Mouse (Mus musculus) right cerebral cortex, adult 2 months (tissue): ENCODE data around the gene Chn1.

Source experiments
- DNase-seq, 2 experiments: peaks; one replicate each; pipeline ENCODE4 v3.0.0; 2021 to 2022; ENCODE audit warnings: low spot score in 2 of 2

The Chn1 gene

DNA sequence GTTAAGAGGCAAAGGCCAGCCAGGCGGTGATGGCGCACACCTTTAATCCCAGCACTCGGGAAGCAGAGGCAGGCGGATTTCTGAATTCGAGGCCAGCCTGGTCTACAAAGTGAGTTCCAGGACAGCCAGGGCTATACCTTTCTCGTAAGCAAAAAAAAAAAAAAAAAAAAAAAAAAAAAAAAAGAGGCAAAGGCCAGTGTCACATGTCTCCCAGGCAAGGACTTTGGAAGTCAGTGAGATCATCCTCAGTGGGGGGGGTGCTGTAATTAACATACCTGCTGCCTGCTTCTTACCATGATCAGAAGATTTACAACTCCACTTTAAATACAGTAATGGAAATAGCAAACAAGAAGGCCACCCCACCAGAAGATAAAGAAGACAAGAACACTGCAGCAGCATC is 137.5 kb downstream of the Chn1 start:
- DNase-seq = no peak

DNA sequence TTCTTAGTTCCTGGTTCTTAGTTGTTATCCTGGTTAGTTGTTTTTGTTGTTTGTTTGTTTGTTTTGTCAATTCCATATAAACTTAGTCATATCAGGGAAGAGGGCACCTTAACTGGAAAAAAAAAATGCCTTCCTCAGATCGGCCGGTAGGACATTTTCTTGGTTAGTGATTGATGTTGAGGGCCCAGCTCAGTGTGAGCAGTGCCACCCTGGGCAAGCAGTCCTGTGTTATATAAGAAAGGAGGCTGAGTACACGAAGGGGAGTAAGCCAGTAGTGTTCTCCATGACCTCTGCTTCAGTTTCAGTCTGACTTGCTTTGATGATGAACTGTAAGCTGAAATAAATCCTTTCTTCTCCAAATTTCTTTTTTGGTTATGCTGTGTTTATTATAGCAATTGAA is 138.8 kb downstream of the Chn1 start:
- DNase-seq = no peak

DNA sequence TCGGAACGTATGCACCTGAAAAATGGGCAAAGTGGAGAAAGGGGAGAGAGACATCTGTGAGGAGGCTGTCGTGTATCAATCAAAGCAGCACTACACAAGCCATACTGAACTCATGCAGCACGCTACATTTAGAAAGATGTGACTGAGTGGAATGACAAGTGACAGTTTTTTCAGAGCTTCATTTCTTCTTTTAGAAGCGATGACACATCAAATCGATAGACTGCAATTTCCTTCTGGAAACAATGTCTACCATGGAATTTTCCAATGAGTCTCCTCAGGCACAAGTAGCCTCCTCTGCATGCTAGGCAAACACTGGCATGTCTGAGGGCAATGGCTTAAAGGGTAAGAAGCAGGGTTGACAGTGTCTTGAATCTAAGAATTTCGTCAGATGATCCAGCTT is 143.3 kb downstream of the Chn1 start:
- no peak for DNase-seq

DNA sequence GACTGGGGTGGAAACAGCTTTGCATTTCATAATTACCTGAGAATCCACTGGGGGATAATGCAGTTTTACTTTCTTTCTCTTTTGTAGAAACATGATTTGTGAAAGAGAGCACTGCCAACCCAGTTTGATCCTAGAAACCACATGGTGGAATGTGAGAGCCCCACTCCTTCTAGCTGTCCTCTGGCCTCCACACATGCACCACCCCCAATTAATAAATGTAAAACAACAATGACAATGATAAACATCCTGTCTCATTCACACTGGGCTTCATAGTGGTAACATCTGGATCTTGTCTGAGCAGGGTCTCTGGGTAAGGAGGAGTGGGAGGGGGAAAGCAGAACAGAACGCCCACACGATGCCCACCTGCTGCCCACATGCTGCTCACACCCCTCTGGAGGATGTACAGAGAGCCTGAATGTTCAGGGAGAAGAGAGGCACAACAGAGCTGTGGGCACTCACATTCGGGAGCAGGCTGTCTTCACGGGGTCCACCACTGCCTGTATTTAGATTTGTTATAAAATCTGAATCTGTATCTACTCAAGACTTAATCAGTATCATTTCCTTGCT is 156.6 kb downstream of the Chn1 start:
- DNase-seq = peak in 1 of 2 experiments; percentile 1

DNA sequence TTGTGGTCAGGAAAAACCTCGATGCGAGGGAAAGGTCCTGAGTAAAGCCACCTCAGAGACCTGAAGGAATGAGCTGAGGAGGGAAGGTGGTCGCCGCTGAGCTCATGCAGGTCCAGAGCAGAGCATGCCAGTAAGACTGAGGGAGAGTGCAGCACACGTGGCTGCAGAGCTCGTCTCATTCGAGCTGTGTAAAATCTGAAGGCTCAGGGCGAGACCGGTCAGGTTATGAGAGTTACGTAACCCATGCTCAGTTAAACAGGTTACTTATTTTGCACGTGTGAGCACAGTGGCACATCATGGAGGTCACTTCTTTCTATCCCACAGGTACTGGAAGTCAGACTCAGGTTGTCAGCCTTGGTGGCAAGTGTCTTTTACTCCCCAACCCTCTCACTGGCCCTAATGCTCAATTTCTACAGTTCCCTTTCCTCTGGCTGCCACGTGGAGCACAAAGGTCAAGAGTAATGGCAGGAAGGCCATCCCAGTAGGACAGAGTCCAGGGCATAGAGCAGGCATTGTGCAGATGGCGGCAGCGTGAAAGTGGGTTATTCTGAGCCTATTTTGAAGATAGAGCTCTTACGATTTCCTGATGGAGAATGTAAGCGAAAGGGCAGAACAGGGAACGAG is 158.6 kb downstream of the Chn1 start:
- no peak for DNase-seq

DNA sequence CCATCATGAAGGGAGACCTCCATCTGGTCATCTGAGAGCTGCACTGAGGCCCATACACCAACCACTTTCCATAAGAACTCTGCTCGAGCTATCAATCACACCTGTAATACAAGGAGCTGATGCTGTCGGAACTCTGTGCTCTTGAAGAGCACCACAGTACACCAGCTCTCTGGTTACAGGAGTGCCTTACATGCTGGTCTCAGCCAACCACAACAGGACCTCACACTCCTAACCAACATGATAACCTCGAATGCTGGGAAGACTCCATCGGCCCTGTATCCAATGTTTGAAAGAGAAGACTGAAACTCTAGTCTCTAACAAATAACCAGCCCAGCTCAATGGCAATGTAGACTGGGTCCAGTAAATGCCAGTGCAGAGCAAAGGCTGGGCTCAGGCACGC is 159.7 kb downstream of the Chn1 start:
- DNase-seq = no peak

DNA sequence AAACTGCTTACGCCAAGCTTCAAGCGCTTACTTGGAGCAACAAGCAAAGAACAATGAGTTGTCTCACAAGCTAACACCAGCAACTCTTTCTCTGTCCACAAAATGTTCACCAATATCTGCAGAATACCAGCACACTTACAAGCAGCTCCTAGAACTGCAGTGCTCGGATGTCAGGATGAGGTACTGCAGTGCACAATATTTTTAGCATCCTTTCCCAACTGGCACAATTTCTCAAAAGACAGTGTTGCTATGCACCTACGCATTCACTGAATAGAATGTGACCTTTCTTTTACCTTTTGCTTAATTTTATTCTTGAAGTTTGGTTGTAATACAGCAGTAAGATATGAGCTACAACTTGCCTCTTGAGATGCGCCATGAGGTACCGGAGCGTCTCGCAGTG is 160.8 kb downstream of the Chn1 start:
- DNase-seq = no peak

DNA sequence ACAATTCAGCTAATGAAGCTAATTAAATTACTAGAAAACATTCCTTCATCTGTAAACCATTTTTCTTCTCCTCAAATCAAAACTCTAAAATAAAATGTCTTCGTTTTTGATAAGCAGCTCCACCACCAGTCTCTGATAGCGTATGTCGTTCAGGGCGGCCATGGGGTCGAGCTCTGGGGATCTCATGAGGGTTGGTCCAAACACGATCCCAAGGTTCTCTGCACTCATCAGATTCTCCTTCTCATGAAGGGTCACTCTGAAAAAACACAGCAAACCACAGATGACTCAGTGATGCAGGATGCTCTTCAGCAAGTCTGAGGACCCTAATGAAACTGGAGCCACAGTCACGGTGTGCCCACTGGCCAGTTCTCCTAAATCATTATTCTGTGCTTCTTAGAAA is 162.2 kb downstream of the Chn1 start:
- DNase-seq = no peak

DNA sequence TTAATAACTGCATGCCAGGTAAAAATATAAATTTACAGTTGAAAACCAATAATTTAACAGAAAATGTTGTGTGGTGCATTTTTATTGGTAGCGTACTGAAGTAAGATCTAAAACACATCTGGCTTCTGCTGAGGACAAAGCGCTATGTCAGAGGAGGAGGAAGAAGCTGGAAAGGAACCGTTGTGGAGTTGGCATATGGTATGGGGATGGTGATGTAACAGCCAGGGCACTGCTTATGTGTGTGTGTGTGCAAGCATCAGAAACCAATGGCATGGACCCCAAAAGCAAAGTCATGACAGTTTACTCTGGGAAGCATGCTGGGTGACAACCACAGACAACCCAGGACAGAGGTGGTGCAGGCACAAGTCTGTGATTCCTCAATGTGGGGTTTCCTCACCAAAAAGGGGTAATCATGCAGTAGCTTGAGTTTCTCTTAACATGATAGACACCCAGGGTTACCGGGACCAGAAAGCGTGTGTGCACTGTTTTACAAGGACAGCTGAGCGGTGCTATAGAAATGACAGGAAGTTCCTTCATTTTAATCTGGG is 162.7 kb downstream of the Chn1 start:
- no peak for DNase-seq

DNA sequence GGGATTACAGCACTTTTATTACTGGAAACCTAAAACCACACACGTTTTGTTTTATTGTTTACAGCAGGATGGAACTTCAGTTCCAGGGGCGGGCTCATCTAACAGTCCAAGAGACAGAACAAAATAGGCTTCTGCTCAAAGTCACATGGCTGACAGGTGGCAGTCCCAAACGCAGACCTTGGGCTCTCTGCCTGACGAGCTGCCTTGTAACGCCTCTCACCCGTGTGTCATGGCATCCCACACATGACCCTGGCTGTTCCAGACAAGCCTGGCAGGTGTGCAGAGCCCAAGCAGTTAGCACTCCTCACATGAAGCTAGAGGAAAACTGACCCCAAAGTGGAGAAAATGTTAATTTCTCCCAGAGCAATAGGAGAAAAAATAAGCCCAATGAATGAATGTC is 163.3 kb downstream of the Chn1 start:
- no peak for DNase-seq

DNA sequence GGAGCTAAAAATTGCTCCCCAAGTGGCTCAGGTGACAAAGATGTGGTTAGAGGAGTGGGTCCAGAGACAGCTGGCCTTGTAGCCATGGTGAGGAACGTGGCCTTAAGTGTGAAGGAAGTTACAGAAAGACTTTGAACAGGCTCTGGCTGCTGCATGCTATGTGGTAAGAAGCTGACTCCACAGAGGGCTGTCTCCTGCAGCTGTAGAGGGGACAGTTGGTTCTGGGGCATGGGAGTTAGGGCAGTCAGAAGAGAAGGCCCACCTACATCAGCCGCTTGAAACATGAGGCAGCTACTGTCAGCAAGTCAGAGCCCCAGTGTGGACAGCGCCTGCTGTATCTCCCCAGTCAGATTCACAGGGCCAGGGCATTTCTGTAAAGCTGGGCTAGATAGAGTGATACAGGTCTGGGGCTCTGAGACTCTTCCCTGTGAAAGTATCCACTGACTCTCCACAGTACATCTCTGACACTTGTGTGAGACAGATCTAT is 165.4 kb downstream of the Chn1 start:
- DNase-seq = no peak

DNA sequence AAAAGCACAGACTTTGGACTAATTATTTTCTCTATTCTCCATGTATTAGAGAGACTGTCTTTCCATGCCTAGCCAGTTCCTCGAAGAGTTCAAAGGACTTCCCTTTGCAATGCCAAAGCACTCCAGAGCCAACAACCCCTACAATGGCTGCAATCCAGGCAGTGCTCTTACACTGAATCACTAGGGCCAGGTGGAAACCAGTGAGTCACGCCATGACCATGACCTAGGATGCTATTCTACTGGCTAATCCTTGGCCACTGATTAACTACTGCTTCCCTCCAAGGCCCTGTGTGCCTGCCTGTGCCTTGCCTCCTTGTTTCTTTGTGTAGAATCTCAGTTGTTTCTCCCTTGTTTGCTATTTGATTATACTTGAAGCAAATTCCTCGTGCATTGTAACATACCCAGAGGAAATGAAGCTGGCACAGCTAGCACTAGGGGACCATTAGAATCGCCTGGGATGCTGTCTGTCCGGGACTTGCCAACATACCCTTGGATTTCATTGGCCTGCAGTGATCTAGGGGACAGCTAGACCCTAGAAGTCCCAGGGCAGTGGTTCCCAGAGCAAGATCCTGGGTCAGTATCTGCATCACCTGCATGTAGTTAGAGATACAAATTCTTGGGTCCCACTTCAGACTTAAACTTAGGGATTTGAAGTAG is 166.0 kb downstream of the Chn1 start:
- DNase-seq = no peak

DNA sequence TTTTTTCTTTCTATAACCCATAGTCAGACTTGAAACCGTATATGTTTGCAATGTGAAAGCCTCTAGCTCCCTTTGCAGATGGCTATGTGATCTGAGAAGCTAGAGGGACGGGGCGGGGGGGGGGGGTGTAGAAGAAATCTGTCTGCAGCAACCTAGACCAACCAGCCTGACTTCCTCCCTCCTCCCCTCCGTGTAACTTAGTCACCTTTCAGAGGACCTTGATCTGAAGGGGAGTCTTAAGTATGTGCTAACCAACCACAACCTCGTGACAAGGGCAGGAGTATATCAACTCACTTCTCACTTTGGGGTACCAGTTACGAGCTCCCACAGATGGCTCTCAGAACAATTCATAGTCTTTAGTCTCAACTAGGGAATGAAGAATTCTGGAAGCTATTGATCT is 166.8 kb downstream of the Chn1 start:
- DNase-seq = no peak

DNA sequence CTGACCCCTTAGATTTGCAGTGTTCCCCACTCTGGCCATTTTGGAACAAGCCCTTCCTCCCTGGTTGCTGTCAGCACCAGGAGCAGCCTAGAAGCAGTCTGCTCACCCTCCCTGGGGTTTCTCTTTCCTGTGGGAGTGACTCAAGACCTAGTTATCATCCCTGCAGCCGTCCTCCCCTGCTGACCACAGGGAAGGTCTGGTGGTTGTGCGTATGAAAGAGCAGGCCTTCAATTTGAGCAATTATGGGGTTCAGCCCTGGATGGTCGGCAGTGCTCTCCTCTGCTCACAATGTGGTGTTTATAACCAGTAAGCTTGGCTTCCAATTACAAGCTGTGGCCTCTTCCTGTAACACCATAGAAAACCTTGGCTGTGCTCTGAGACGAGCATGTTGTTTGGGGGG is 167.5 kb downstream of the Chn1 start:
- no peak for DNase-seq

DNA sequence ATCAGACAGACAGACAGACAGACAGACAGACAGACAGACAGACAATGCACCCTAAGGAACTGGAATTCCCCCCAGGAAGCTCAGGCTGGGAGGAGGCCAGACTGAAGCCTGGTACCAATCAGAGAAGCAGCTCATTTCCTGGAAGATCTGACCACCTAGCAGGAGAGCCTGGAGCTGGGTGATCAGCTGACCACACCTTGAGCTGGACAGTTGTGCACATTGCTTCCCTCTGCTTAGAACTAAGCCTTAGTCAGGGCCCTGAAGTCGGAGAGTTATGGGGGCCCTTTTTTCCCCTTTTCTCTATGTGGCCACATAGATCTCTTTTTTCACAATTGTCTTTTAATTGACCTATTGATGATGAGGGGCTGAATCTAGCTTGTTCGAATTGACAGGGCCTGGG is 168.0 kb downstream of the Chn1 start:
- no peak for DNase-seq

DNA sequence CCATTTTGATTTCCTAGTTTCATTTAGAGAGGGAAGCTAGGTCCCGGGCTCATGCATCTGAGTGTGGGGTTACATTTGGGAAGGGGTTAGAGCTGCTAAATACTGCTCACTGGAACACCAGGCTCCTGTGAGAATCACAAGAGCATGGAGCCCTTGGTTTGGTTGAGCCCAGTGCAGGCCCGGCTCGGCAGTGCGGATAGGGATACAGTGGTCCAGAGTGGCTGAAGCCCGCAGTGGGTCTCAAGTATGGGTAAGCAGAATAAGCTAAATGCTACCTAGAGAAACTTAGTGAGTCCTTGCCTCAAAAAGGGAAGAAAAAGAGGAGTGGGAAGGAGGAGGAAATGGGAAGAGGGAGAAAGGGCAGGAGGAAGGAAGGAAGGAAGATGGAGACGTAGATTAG is 168.5 kb downstream of the Chn1 start:
- no peak for DNase-seq

DNA sequence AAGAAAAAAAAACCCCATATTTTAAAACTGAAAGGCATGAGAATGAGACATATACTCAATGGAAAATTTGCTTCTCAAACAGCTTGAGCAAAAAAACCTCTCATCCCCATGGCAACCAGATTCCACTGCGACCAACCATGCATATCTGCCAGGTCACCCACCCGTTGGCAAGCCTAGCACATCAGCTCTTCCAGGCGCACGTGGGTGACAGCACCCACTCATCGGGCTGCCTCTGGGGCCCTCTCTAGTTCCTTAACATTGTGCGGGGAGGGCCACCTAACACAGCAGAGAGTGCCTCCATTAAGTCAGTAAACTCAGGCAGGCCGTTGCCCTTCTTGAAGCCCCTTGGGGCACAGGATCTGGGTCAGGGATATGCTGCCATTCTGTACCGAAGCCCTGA is 170.1 kb downstream of the Chn1 start:
- DNase-seq = peak; percentile 92 to 93

DNA sequence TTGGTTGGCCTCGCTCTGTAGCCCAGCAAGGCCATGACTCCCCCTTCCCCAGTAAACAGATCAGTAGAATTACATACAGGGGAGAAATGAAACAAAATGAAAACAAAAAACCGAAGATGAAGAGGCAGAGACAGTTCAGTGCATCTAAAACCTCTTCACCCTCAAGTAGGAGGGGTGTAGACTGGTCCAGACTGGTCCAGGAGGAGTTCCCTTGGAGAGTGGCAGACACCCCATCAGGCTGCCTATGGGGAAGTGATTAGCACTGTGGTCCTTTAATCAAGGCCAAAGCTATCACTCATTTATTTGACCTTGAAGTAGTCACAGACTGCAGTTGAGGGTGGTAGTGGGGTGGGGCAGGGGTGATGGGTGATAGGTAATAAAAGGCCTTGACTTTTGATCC is 170.6 kb downstream of the Chn1 start:
- no peak for DNase-seq

DNA sequence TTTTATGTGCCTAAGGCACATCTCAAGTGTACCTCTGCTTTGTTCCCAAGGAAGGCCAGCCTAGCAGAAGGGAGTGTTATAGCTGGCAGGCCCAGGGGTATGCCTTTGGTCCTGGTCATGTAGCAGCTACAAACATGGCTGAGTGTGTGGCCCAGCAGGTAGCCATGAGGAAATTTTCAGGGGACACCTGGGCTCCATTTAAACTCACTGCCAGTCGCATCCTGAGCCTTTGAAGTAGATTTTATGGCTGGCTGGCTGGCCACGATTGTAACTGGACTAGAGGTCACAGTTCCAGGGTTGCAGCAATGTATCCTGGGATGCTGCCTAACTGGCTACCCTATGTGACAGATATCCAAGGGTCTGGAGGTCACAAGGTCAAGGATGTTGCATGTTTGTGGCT is 174.5 kb downstream of the Chn1 start:
- DNase-seq = no peak

DNA sequence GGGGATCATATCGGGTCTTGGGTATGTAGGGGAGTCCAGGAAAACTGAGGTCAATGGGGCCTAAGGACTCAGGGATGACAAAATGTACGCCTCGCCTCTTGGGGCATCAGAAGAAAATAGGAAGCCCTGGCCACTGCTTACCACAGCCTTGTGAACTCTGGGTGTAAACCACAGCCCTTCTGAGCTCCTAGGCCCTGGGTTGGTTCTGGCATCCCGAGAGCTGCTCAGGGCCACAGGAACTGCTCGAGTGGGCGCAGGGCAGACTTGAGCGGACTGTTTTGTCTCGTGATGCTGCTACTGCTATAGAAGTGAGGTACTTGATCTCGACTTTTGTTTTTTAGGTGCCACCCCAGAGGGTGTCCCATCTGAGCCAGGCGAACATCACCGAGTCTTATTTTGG is 177.4 kb downstream of the Chn1 start:
- no peak for DNase-seq

DNA sequence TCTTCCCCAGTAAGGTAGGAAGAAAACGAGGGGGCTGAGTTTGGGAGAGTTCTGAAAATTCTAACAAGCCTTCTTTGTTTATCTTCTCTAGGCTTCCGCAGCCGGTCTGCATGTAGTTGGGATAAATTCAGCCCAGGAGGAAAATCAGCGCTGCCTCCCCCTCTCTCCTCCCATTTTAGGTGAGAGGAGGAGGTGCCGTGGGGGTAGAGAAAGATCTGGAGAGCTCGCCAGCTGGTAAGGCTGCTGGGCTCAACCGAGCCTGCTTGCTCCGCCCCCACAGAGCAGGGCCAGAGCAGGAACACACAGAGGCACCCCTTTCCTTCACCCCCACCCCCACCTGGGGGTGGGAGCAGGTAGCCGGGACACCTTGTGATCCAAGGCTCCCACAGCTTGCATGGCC is 178.4 kb downstream of the Chn1 start:
- peak; percentile 89 to 91 for DNase-seq

DNA sequence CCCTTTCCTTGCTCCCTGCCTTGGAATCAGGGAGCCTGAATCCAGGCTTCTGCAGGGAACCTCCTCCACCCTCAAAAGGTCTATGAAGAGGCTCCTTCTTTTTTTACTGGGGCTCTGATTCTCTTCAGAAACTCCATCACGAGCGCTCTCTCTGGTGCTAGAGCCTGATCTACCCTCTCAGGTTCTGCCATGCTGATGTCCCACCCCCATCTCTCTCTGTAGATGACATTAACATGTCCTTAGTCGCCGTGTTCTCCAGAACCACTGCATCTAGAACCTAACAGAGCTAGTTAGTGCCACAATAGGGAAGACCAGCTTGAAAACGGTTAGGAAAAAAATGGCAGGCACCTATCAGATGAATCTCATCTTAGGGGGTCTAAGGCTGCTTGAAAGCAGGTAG is 178.8 kb downstream of the Chn1 start:
- no peak for DNase-seq

DNA sequence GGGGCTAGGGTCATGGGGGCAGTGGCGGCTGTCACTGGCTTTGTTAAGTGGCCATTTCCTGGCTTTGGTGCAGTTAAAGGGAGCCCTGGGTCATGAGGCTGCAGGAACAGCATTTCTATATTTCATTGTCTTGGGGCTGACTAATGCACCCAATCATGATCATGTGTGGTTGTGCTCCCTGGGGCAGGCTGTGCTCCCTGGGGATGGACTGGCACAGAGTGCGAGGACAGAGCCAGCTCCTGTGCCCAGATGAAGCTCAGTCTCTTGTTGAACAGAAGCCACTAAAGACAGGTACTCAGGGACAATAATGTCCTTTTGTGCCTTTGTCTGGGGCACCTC is 182.1 kb downstream of the Chn1 start:
- no peak for DNase-seq
